In genomic region chr11:32693431-32694141, GRCm38 (mm10) we compare ENCODE assay signal across 8 mouse cellular contexts. TPM values are rescaled to one million over a fixed set of nuclear protein-coding genes. Genes with fewer than 3 reads are reported as not detected.
DNase-seq lines count a peak whose midpoint lies in the region; ATAC-seq and TF ChIP-seq lines count a peak whose summit lies in the region.
"Had no signal": no experiment of that assay in that cellular context is flagged by ENCODE, and none has a peak within 500 bp of the region (broad histone marks: within the 10 kb centered on the region; RNA-seq: fewer than 3 reads in every experiment).

No protein-coding gene starts in this region.

- TF ChIP-seq CTCF in kidney, postnatal 0 days (IDR thresholded peaks at IDR 0.05; ENCODE audit: low read depth), result peak; percentile 73
- peak; percentile 76 for TF ChIP-seq CTCF in Patski (IDR thresholded peaks at IDR 0.05)

- WGBS in kidney, postnatal 0 days, result 35% methylated on average over 7 of the region's 7 CpGs
- 40% methylated on average over 7 of the region's 7 CpGs for WGBS in intestine, embryonic 15.5 days

- ATAC-seq in kidney, postnatal 0 days (replicated peaks; ENCODE audit: low FRiP score, low read depth), result 0 out of 2 replicates have a peak, but pooled peaks have one; percentile 21
- ATAC-seq in CD4-positive, CD25-positive, alpha-beta regulatory T cell, adult 4 months, result peak; percentile 54
- ATAC-seq in Patski, result peak; percentile 96
- peak; percentile 78 for ATAC-seq in intestine, embryonic 15.5 days

- no peak overlapping the region for H3K4me3 ChIP-seq in kidney, postnatal 0 days (replicated peaks; ENCODE audit: low read depth, low read length)
- no peak overlapping the region for H3K4me3 ChIP-seq in intestine, embryonic 15.5 days (replicated peaks)
- H3K4me3 ChIP-seq: midbrain, embryonic 12.5 days had no signal

- DNase-seq in kidney, postnatal 0 days (ENCODE audit: low spot score), result peak; percentile 78
- no peak for DNase-seq in kidney, postnatal 14 days
- peak; percentile 19 for DNase-seq in Patski (ENCODE audit: low read depth, low spot score)
- DNase-seq in ovary, postnatal 36 days (ENCODE audit: low spot score), result no peak
- no peak for DNase-seq in layer of hippocampus, adult 11-12 months (ENCODE audit: low spot score)

- no peak overlapping the region for H3K4me2 ChIP-seq in kidney, postnatal 0 days (ENCODE audit: low read length)
- H3K4me2 ChIP-seq in intestine, embryonic 15.5 days (replicated peaks), result no peak overlapping the region
- H3K4me2 ChIP-seq: midbrain, embryonic 12.5 days had no signal

- H3K9ac ChIP-seq in kidney, postnatal 0 days (ENCODE audit: low read depth, low read length), result no peak overlapping the region
- H3K9ac ChIP-seq in intestine, embryonic 15.5 days, result no peak overlapping the region
- H3K9ac ChIP-seq: midbrain, embryonic 12.5 days had no signal

- H3K9me3 ChIP-seq in kidney, postnatal 0 days (replicated peaks; ENCODE audit: low read length), result no peaks in the 10 kb centered on the region
- H3K9me3 ChIP-seq in intestine, embryonic 15.5 days, result no peaks in the 10 kb centered on the region
- H3K9me3 ChIP-seq: midbrain, embryonic 12.5 days had no signal

- POLR2A ChIA-PET in Patski (lab: Charles Lee), result no interaction called here

- CTCF ChIA-PET in Patski (lab: Charles Lee), result interaction anchor here (0.8 to 3.5 kb wide), 11 partner anchors 11 to 95 kb away, joined by 3 to 14 read pairs (median 3); partner anchors contain the start of gene Fbxw11

- no peaks in the 10 kb centered on the region for H3K27me3 ChIP-seq in kidney, postnatal 0 days (ENCODE audit: insufficient read depth, low read length)
- H3K27me3 ChIP-seq in Patski, result no peaks in the 10 kb centered on the region
- H3K27me3 ChIP-seq in intestine, embryonic 15.5 days (replicated peaks), result no peaks in the 10 kb centered on the region
- H3K27me3 ChIP-seq: midbrain, embryonic 12.5 days had no signal

- no peaks in the 10 kb centered on the region for H3K36me3 ChIP-seq in kidney, postnatal 0 days (ENCODE audit: insufficient read depth, low read length)
- H3K36me3 ChIP-seq in intestine, embryonic 15.5 days, result no peaks in the 10 kb centered on the region
- H3K36me3 ChIP-seq: midbrain, embryonic 12.5 days had no signal

- H3K27ac ChIP-seq in kidney, postnatal 0 days, result no peak overlapping the region
- no peak overlapping the region for H3K27ac ChIP-seq in intestine, embryonic 15.5 days
- H3K27ac ChIP-seq: midbrain, embryonic 12.5 days had no signal

- in situ Hi-C loops in Patski (cut with MboI; ENCODE audit: low pct_unique_long_range_greater_than_20kb), result no loop called here

- peaks cover 7% of the 10 kb centered on the region; the same call in 1 of the 2 replicates for H3K4me1 ChIP-seq in kidney, postnatal 0 days (replicated peaks; ENCODE audit: insufficient read depth, low read length)
- peaks cover 9% of the 10 kb centered on the region for H3K4me1 ChIP-seq in intestine, embryonic 15.5 days (replicated peaks)

RNA-seq across cellular contexts. Expression of gene Fbxw11, which starts 51.1 kb away (rescaled TPM):
- polyA plus RNA-seq in kidney, postnatal 0 days (2015; fragmentation: Nextera tagmentation; extraction: Ambion mirVana), result 61.1 and 68.4 TPM in 2 replicates
- 10 to 100 TPM; 20.0 to 20.6 TPM for polyA plus RNA-seq in CD4-positive, CD25-positive, alpha-beta regulatory T cell, adult 4 months (2017; shearing (Covaris generic))
- polyA plus RNA-seq in Patski (2021), result 92.4 TPM
- 59.8 and 65.7 TPM in 2 replicates for polyA plus RNA-seq in intestine, embryonic 15.5 days (2015; fragmentation: Nextera tagmentation; extraction: Ambion mirVana)

Comparison
In these comparisons a context has a peak if more than half of its experiments do, and no peak if none do; other contexts are left out.
1. DNase-seq: peak in kidney, postnatal 0 days (single experiment) and Patski (single experiment); none in kidney, postnatal 14 days (single experiment), ovary, postnatal 36 days (single experiment) and layer of hippocampus, adult 11-12 months (single experiment).
2. ATAC-seq: peak in every context shown above with its lines; median percentile 96 in Patski; 78 in intestine, embryonic 15.5 days; 54 in CD4-positive, CD25-positive, alpha-beta regulatory T cell, adult 4 months; 21 in kidney, postnatal 0 days.